Mouse (Mus musculus) large intestine, adult 2 months (tissue): ENCODE measurements at regions not wholly inside any gene's neighbourhood (a gene's known extent, or its start where the extent isn't known, plus 50 kb on each side); places are given as distances from the start of the nearest gene placed in this dataset.
"Not testable (repeated sequence)": the region's sequence is repeated elsewhere in the genome, so short reads cannot be mapped to it uniquely, and the experiment has no call there.

Experiments used
- DNase-seq: peaks from one replicate; pipeline ENCODE4 v3.0.0-alpha.2; 2012; ENCODE audit warnings: low read depth, low spot score
- whole genome bisulfite sequencing: fragments of 180-500 bp; shearing (Covaris S2); methylation state at CpG from one replicate; pipeline ENCODE4 v1.1.7; 2018; 5-methylcytosine and 5-hydroxymethylcytosine counted together

DNA sequence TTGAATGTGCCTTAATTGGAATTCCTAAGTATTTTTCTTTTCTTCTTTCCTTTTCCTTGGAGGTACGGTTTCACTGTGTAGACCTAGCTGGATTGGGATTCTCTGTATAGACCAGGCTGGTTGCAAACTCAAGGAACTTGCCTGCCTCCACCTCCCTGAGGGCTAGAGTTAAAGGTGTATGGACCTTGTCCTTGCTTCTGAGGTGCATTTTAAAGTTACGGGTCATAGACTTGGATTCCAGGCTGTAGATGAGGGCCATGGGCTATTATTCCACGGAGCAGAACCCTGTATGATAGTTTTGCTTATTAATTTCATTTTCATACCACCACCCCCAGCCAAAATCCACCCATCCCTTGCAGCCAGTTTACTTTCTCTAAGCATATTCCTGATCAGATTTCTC lies 50.7 kb upstream of the Wdr26 start:
- DNase-seq = no peak
- 85% methylated on average over 3 of the region's 3 CpGs for WGBS

DNA sequence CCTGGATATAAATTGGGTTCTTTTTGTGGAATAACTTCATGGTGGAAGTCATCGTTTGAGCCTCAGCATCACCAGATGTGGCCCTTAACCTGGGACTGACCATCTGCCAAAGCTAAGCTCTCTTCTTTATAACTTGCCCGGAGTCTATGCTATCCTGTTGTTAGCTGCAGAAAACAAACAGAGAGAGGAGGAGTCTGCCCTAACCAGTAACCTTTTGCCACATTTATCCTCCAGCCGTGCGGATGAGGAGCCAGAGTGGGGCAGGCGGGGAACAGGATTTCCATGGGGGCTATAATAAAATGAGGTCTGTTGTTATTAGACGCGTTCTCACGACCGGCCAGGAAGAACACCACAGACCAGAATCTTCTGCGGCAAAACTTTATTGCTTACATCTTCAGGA lies 51.4 kb upstream of the Wdr26 start:
- DNase-seq = no peak
- 95% methylated on average over 10 of the region's 10 CpGs for WGBS

DNA sequence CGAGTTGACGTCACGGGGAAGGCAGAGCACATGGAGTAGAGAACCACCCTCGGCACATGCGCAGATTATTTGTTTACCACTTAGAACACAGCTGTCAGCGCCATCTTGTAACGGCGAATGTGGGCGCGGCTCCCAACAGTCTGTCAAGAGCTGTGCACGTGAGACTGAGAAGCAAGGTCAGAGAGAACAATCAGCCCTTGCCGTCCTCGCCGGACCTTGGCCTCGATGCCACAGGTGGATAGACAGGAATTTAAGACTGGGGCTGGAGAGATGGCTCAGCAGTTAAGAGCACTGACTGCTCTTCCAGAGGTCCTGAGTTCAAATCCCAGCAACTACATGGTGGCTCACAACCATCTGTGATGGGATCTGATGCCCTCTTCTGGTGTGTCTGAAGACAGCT lies 58.7 kb upstream of the Wdr26 start:
- not testable (repeated sequence) for DNase-seq
- 95% methylated on average over 11 of the region's 15 CpGs for WGBS

DNA sequence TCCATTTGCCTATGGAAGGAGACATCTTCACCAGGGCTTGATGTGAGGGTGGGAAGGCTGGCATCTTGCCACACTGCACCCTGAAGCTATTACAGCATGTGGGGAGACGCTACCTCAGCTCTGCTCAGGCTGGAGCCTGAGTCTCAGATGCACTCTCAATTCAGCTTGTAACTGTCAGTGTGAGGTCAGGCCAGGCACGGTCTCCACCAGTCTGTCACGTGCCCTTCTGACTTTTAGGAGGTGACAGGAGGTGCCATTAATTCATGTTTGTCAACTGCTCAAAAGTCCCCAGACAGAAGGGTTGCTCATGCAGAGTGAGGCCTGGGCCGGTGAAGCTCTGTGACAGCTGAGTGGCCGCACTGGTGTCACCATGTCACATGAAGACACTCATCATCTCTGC lies 59.4 kb upstream of the Wdr26 start:
- 89% methylated on average over 5 of the region's 5 CpGs for WGBS
- no peak for DNase-seq

DNA sequence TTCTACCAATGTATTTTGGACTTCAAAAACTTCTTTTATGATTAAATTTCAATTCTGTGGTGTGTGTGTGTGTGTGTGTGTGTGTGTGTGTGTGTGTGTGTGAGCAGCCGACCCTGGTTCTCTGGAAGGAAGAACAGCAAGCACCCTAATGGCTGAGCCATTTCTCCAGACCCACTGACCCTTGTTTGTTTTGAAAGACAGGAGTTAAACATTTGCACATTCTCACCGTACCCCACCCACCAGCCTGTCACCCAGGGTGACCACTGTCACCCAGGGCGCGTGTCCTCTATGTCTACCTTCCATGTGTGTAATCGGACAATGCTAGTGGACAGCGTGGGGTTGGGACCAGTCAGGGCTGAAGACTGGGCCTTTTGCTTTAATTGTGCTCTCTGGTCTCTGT lies 60.0 kb upstream of the Wdr26 start:
- WGBS = 84% methylated on average over 6 of the region's 6 CpGs
- DNase-seq = no peak

DNA sequence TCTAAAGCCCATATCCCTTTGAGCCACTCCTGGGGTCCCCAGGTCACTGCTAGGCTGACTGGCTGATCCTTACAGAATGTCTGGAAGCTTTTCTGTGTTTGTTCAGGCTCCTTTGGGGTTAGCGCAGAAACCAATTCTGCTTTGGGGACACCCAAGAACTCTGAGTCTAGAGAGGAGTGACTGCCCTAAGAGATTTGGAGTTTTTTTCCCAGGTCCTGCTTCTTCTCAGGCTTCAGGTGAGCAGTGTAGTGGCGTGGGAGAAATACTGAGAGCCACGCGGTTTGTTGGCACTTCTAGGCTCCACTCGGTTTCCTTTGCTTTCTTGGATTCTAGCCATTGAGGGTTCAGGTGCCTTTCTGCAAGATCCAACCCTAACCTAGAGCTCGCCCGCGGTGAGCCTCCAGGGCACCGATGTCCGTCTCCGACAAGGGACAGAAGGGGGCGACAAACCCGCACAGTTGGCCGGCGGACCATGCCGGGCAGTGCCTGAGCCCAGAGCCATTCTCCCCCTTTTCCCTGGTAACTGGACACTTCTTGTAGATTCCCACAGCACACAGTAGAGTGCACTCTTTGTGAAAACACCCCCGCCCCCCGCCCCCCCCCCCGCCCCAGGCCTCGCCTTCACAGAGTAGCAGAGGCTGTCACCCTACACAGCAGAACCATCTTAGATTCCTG lies 61.0 kb upstream of the Wdr26 start:
- no peak for DNase-seq
- WGBS = 4% methylated on average over 20 of the region's 20 CpGs

DNA sequence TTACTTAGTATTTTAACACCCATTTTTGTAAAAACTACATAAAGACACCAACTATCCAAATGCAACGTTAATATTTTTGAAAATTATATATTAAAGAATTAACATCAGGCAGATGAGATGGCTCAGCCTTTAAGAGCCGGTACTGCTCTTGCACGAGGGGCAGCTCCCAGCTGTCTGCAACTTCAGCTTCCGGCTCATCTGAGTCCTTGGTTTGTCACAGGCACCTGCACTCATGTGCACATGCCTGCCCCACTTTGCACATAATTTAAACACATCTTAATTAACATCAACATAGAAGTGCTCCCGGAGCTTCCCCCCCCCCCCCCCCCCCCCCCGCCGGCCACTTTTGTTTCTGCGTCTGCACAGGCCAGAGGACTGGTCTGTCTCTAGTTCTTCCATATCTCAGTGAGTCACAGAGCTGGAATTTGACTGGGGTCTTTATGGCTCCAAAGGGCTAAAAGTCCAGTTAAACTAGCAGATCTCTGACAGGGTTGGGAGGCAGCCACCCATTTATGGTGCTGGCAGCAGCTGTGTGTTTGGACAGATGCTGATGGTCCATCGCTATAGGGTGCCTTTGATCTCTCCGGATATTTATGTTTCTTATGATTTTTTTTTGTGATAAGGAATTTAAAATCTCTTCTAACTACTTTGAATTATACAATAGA lies 61.9 kb upstream of the Wdr26 start:
- no peak for DNase-seq
- WGBS = 10% methylated on average over 9 of the region's 10 CpGs

DNA sequence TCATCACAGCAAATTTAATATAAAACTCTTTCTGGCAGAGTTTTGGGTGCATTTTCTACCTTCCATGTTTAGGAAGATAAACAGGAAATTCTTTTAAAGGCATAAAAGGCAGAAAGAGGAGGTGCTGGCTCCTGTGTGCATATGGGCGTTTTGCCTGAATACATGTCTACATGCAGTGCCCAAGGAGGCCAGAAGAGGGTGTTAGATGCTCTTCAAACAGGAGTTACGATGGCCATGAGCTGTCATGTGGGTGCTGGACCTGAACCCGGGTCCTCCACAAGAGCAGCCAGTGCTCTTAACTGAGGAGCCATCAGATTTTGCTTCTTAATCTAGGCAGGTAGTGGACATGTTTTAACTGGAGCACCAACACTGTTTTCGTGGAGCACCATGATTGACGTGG lies 69.0 kb upstream of the Wdr26 start:
- 78% methylated on average over 5 of the region's 5 CpGs for WGBS
- no peak for DNase-seq

DNA sequence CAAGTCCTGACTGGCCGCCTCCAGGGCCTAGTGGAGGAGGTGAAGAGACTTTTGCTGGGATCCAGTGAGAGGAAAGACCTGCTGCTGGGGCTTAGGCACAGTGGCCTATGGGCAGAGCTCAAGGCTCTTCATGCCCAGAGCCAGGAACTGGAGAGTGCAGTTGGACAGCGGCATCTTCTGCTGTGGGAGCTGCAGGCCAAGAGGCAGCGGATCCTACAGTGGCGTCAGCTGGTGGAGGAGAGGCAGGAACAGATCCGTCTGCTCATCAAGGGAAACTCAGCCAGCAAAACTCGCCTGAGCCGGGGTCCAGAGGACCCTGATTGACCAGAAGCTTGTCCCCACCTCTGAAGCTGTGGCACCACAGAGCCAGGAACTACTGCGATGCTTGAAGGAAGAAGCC lies 69.4 kb upstream of the Cnih3 start:
- not testable (repeated sequence) for DNase-seq
- WGBS = 88% methylated on average over 8 of the region's 8 CpGs

DNA sequence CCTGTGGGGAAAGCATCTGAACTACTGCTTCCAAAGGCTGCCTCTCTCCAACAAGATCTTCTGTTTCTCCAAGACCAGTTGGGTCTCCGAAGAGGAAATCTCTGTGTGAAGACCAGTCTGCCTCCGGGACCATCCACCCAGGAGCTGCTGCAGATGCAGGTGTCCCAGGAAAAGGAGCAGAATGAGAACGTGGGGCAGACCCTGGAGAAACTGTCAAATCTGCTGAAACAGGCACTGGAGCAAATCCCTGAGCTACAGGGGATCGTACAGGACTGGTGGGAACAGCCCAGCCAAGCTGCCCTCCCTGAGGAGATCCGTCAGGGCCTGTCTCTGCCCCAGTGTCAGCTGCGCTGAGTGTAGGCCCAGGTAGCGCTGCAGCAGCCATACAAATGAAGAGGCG lies 68.9 kb upstream of the Cnih3 start:
- not testable (repeated sequence) for DNase-seq

DNA sequence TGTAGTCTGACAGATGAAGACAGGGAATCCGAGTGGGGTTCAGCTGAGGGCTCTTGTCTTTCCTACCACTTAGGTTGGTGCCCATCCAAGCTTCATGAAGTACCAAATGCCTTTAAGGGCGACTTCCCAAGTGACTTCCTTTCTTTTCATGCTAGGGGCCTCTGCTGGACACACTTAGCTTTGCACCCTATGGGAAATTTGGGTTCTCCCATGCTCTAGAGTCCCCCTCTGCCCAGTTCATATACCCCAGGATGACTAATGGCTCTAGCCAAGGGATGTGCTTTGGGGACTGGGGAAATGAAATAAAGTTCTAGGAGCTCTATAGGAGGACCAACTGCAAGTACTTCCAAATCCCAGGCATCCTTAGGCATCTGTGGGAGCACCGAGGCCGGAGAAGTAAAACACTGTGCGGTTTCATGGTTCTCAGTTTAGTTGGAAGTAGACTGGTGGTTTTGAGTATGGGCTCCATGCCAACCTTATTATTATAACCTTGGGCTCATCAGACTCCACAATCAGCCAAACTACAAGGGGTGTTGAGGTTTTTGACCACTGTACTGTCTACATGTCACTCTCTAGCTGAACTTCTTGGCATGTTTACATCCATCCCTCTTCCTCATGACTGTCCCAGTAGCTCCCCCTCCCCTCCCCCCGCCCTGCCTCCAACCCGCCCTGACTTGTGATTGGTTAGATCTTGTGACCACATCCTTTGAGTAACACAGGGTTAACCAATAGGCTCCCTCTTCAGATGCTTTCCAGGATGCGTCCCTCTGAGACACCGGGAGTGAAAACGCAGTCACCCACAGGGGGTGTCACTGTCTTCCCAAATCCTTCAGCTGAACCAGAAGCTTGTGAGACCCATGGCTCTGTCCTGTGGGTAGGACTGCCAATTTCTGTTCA lies 67.9 kb upstream of the Cnih3 start:
- DNase-seq = no peak
- whole genome bisulfite sequencing = 83% methylated on average over 10 of the region's 10 CpGs

More for the DNA sequence above, 68.9 kb upstream of the Cnih3 start:
- 97% methylated on average over 8 of the region's 8 CpGs for WGBS

DNA sequence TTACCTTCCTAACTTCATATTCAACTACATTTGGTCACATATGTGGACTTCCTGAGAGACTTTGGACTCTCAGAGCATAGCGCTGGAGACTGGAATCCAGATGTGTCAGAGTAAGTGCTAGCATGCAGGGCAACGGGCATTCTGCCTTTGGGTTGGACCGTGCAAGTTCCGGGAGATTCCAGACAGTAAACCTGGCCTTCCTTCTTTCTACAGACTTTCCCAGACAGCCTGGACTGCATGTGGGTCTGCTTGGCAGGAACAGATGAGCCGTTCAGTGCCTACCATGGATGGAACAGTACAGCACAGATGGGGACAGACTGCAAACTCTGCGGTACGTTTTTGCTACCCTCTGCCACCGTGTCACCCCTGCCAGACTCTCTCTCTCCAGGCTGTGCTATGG lies 66.8 kb upstream of the Cnih3 start:
- WGBS = 38% methylated on average over 8 of the region's 8 CpGs
- DNase-seq = peak; percentile 56

DNA sequence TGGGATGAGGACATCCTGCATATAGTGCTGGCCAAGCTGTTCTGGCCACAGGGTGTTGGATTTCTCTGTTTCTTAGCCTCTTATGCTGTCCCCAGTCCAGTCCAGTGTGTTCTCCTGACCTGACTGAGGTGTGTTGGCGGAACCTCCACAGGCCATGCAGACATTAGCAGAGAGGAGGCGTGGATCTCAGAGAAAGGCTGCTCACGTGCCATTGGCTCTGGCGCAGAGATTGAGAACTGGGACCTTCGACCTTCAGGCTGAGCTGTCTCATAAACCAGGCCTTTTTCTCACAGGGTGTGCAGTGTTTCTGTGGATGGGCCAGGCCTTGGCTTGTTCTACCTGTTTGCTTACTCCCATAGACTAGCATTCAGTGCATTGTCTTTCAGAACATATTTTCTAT lies 66.3 kb upstream of the Cnih3 start:
- DNase-seq = peak; percentile 75
- 42% methylated on average over 5 of the region's 5 CpGs for WGBS

DNA sequence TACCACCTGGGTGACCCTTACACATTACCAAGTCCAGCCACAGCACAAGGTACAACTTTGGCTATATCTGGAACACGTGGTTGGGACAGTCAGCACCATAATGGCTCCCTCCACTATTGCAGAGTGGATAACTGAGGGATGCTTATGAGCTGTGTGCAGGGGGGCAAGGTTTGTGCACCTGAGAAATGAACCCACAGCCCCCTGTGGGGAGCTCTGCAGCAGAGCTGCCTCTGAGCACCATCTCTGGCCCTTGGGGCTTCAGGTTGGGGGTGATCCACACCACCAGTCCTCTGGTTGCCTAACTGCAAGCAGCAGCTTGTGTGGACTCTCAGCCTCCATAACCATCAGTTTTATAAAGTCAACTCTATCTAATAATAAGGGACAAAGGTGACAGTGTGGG lies 65.3 kb upstream of the Cnih3 start:
- WGBS = 69% methylated on average over 1 of the region's 1 CpGs
- no peak for DNase-seq

DNA sequence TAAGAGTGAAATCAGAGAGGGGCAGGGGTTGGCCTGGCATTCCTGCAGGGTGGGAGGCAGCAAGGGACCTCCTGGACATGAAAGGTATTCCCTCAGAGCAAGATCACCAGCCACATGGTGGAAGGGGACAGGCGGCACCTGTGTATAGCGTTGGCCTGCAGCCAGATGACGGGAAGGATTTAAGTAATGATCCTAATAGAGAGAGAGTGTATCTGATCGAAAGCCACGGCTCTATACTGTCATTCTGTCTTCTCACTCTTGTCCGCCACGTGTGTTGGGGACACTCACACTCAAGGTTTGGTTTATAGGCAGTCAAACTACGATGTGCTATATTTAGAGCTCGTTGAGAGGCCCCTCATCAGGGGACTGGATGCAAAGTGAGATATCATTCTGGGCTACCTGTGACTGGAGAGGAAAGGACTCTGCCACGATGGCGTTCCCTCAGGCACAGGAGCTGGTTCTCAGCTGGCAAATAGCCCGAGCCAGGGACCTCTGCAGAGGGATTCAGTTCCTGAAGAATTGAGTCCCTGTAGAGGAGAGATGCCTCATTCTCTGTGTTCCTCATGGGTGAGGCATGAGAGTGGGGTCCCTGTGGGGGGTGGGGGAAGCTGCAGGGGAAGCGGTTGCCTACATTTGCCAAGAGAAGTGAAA lies 62.9 kb upstream of the Cnih3 start:
- no peak for DNase-seq
- WGBS = 46% methylated on average over 13 of the region's 13 CpGs

DNA sequence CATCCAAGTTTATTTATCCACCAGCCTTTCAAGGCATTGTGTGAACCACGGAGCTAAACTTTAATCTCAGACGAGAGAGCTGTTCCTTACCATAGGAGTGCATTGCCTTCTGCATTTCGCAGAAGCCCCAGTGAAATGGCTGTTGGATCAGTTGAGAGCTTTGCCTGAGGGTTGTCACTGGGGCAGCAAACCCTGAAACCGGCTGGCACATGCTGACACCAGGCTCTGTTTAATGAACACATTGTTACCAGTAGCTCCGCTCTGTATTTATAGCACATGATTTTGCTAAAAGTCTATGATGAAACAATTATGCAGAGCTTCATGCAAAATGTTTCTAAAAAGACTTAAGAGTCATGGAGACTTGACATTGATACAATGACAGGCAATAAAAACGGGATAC lies 61.2 kb upstream of the Cnih3 start:
- DNase-seq = no peak

DNA sequence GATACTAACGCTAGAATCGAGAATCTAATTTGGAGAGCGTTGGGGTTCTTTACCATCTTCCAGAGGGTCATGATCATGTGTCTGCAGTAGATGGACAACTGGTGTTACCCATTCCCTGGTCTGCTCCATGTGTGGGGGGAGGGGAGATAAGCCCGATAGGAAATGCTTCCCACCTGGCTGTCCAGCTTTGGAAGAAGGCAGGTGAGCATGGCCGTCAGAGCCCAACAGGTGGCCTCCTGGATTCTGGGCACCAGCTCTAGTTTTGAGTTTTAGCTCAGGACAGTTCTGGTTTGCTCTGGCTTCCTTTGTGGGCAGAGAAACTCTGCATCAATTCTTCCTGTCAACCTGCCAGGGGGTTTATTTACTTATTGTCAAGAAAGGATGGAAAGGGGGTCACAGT lies 60.5 kb upstream of the Cnih3 start:
- WGBS = 69% methylated on average over 5 of the region's 5 CpGs
- DNase-seq = no peak

More for the DNA sequence above, 61.2 kb upstream of the Cnih3 start:
- WGBS = 69% methylated on average over 6 of the region's 6 CpGs

DNA sequence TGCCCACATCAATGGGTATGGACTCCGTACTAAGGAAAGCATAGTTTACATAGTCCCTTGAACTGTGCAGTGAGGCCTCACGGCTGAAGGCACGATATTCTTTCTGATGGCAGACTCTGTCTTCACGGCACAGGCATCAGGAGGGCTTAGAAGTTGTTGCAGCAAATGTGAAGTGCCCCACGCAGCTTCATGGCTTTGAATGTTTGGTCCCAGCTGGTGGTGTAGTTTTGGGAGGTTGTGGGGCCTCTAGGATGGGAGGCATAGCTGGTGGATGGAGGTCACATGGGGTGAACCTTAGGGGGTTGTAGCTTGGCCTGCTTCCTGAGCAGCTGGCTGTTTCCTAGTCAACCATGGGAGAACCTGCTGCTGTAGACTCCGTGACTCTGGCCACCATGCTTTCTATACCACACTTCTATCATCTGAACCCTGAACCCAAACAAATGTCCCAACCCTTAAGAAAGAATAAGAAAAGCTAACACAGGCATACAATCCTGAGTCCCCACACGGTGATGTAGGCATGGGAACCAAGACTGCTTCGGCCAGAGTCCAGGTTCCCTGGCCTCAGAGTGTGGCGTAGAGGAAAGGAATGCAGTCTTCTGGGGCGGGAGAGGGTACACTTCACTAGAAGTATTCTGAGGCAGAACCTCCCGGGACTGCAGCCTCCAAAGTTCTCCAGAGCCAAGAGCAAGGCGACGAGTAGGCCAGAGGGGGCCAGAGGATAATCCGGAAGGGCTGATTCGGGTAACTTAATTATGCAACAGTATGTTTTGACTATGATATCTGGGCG lies 59.2 kb upstream of the Cnih3 start:
- WGBS = 78% methylated on average over 16 of the region's 16 CpGs
- no peak for DNase-seq

DNA sequence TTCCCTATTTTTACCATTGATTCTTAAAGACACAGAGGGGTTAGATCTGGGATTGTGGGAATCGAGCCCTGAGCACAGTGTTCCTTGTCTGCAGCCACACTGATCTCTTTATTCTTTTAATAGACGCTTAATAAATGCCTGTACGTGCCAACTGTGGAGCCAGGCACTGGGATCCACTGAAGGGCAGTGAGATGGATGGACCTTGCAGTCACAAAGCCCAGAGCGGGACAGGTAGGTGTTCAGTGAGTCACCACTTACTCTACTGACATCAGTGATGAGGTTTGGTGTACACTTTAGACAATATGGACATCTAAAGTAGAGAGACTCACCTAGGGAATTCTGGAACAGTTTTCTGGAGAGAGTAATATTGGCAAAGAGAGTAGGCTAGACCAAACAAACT lies 56.8 kb upstream of the Cnih3 start:
- no peak for DNase-seq
- 71% methylated on average over 4 of the region's 4 CpGs for WGBS
